Mouse (Mus musculus): ENCODE measurements around the gene Olfr457. TPM values are rescaled to one million over a fixed set of nuclear protein-coding genes. Genes with fewer than 3 reads are reported as not detected.

Olfr457 gene
- polyA plus RNA-seq (2014; fragmentation: Illumina TruSeq; extraction: RNeasy Lipid Tissue Mini Kit (QIAGEN cat#74804); ENCODE audit: low read depth, low replicate concordance) = not detected

GRCm38 (mm10) chr6:42476235-42476634, at the start of gene Olfr457:
Olfr457 (minus strand) TSS chr6:42476335.

GRCm38 (mm10) chr6:42487114-42487513, 11.0 kb upstream of the Olfr457 start, which contains the start of gene Olfr456:
Olfr456 (minus strand) TSS chr6:42487214.

GRCm38 (mm10) chr6:42465096-42465495, 11.0 kb downstream of the Olfr457 start, which contains the start of gene Olfr458:
Olfr458 (minus strand) TSS chr6:42465196.

GRCm38 (mm10) chr6:42434446-42434845, 41.7 kb downstream of the Olfr457 start, which contains the start of gene Tas2r126:
Tas2r126 (plus strand) TSS chr6:42434535.

Other genes starting within 250 kb of the Olfr457 start
- 173 TPM for gene Gstk1, start 230.4 kb downstream of the Olfr457 start, polyA plus RNA-seq (2014; fragmentation: Illumina TruSeq; extraction: RNeasy Lipid Tissue Mini Kit (QIAGEN cat#74804); ENCODE audit: low read depth, low replicate concordance)
- not detected for gene Tmem139, start 214.4 kb downstream of the Olfr457 start, polyA plus RNA-seq (2014; fragmentation: Illumina TruSeq; extraction: RNeasy Lipid Tissue Mini Kit (QIAGEN cat#74804); ENCODE audit: low read depth, low replicate concordance)
- 23.4 TPM for gene Casp2, start 211.3 kb downstream of the Olfr457 start, polyA plus RNA-seq (2014; fragmentation: Illumina TruSeq; extraction: RNeasy Lipid Tissue Mini Kit (QIAGEN cat#74804); ENCODE audit: low read depth, low replicate concordance)
- 0.23 TPM for gene Clcn1, start 189.7 kb downstream of the Olfr457 start, polyA plus RNA-seq (2014; fragmentation: Illumina TruSeq; extraction: RNeasy Lipid Tissue Mini Kit (QIAGEN cat#74804); ENCODE audit: low read depth, low replicate concordance)
- gene Fam131b, start 151.7 kb downstream of the Olfr457 start, polyA plus RNA-seq (2014; fragmentation: Illumina TruSeq; extraction: RNeasy Lipid Tissue Mini Kit (QIAGEN cat#74804); ENCODE audit: low read depth, low replicate concordance) = not detected
- 2.6 TPM for gene Zyx, start 126.7 kb downstream of the Olfr457 start, polyA plus RNA-seq (2014; fragmentation: Illumina TruSeq; extraction: RNeasy Lipid Tissue Mini Kit (QIAGEN cat#74804); ENCODE audit: low read depth, low replicate concordance)
- gene Epha1, start 103.1 kb downstream of the Olfr457 start, polyA plus RNA-seq (2014; fragmentation: Illumina TruSeq; extraction: RNeasy Lipid Tissue Mini Kit (QIAGEN cat#74804); ENCODE audit: low read depth, low replicate concordance) = 0.17 TPM
- not detected for gene Tas2r143, start 76.1 kb downstream of the Olfr457 start, polyA plus RNA-seq (2014; fragmentation: Illumina TruSeq; extraction: RNeasy Lipid Tissue Mini Kit (QIAGEN cat#74804); ENCODE audit: low read depth, low replicate concordance)
- not detected for gene Tas2r135, start 70.9 kb downstream of the Olfr457 start, polyA plus RNA-seq (2014; fragmentation: Illumina TruSeq; extraction: RNeasy Lipid Tissue Mini Kit (QIAGEN cat#74804); ENCODE audit: low read depth, low replicate concordance)
- gene Tas2r126, start 41.8 kb downstream of the Olfr457 start, polyA plus RNA-seq (2014; fragmentation: Illumina TruSeq; extraction: RNeasy Lipid Tissue Mini Kit (QIAGEN cat#74804); ENCODE audit: low read depth, low replicate concordance) = not detected
- not detected for gene Olfr458, start 11.1 kb downstream of the Olfr457 start, polyA plus RNA-seq (2014; fragmentation: Illumina TruSeq; extraction: RNeasy Lipid Tissue Mini Kit (QIAGEN cat#74804); ENCODE audit: low read depth, low replicate concordance)
- gene Olfr456, start 10.9 kb upstream of the Olfr457 start, polyA plus RNA-seq (2014; fragmentation: Illumina TruSeq; extraction: RNeasy Lipid Tissue Mini Kit (QIAGEN cat#74804); ENCODE audit: low read depth, low replicate concordance) = not detected
- not detected for gene Olfr455, start 71.3 kb upstream of the Olfr457 start, polyA plus RNA-seq (2014; fragmentation: Illumina TruSeq; extraction: RNeasy Lipid Tissue Mini Kit (QIAGEN cat#74804); ENCODE audit: low read depth, low replicate concordance)
- gene Tcaf3, start 121.4 kb upstream of the Olfr457 start, polyA plus RNA-seq (2014; fragmentation: Illumina TruSeq; extraction: RNeasy Lipid Tissue Mini Kit (QIAGEN cat#74804); ENCODE audit: low read depth, low replicate concordance) = not detected
- 11.6 TPM for gene Tcaf2, start 168.9 kb upstream of the Olfr457 start, polyA plus RNA-seq (2014; fragmentation: Illumina TruSeq; extraction: RNeasy Lipid Tissue Mini Kit (QIAGEN cat#74804); ENCODE audit: low read depth, low replicate concordance)
- 133 TPM for gene Tcaf1, start 233.8 kb upstream of the Olfr457 start, polyA plus RNA-seq (2014; fragmentation: Illumina TruSeq; extraction: RNeasy Lipid Tissue Mini Kit (QIAGEN cat#74804); ENCODE audit: low read depth, low replicate concordance)

Measured in adrenal gland, adult 10 weeks (tissue).